Mouse (Mus musculus) testis, adult 2 months (tissue): ENCODE measurements around the gene Mast4.

Experiments used
- CTCF ChIP-seq: fragments of 200-500 bp; IDR thresholded peaks from 2 replicates; pipeline ENCODE4 v1.5.1; 2012; ENCODE audit warnings: low read depth, mild to moderate bottlenecking, inconsistent platforms, low read length, moderate library complexity; ENCODE audit not compliant: control insufficient read depth, insufficient read depth, insufficient replicate concordance
- POLR2A ChIP-seq: fragments of 200-500 bp; IDR thresholded peaks from 2 replicates; pipeline ENCODE4 v1.6.1; 2012; ENCODE audit warnings: low read depth, mild to moderate bottlenecking, inconsistent platforms, low read length, moderate library complexity; ENCODE audit not compliant: control insufficient read depth

DNA sequence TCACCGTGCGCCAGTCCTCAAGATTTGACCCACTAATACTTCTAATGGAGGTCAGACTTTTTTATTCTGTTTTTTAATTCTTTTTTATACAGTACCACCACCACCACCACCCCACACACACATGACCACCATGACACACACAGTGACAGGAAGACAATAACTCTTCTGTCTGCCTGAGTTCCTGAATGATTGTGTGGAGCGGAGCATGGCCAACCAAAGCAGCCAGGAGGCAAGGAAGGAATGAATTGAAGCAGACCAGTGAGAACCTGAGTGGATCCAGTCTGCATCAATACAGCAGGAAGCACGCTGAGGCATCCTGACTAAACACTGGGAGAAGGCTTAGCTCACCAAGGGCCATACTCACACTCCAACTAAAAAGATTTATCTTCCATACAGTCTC lies 219.2 kb downstream of the Mast4 start:
- TF ChIP-seq POLR2A (no peak), CTCF (no peak)
